Mouse (Mus musculus): ENCODE results near the gene Abhd16b.

GRCm38 (mm10) chr2:181465423-181465822 lies 27.6 kb upstream of the Abhd16b start:
- TF ChIP-seq CTCF (IDR thresholded peaks at IDR 0.05; ENCODE audit: low read depth), result no peak
- TF ChIP-seq EP300 (IDR thresholded peaks at IDR 0.05; ENCODE audit: low read depth), result no peak
